Mouse (Mus musculus): Measurements from ENCODE around the gene Hcn1. TPM values are rescaled to one million over a fixed set of nuclear protein-coding genes. Genes with fewer than 3 reads are reported as not detected.

The Hcn1 gene
- polyA plus RNA-seq, 1 experiment, result 0.37 TPM

DNA sequence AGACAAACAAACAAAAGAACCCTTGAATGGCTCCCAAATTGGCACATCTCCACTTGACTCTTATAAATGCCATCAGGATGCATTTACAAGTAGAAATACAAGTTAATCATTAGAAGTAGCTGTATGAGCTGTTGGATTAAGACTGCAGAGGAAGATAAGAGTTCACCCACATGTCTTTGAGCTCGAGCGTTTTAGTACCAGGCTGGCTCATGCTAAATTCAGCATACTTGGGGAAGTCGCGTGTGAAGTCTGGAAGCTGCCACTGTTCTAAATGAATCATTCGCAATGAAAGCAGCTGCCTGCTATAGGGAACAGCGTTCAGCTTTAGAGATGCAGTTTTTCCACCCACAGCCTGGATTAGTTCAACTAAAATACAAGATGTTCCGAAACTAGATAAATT is 57.4 kb downstream of the Hcn1 start:
- TF ChIP-seq CTCF (IDR thresholded peaks at IDR 0.05; ENCODE audit: control insufficient read depth, insufficient read depth, insufficient replicate concordance, low read depth, low read length), result no peak
- TF ChIP-seq POLR2A (IDR thresholded peaks at IDR 0.05; ENCODE audit: control insufficient read depth, low read depth, low read length), result no peak
- Histone ChIP-seq H3K4me1 (ENCODE audit: control insufficient read depth, insufficient read depth, low read length) (no peaks in the 10 kb centered on the region), H3K27me3 (ENCODE audit: control insufficient read depth, insufficient read depth, low read length) (no peaks in the 10 kb centered on the region), H3K36me3 (ENCODE audit: control insufficient read depth, insufficient read depth, low read length) (no peaks in the 10 kb centered on the region), H3K4me3 (ENCODE audit: control insufficient read depth, low read depth, low read length) (no peak overlapping the region), H3K27ac (ENCODE audit: control insufficient read depth, insufficient read depth, low read depth, low read length) (no peak overlapping the region)

DNA sequence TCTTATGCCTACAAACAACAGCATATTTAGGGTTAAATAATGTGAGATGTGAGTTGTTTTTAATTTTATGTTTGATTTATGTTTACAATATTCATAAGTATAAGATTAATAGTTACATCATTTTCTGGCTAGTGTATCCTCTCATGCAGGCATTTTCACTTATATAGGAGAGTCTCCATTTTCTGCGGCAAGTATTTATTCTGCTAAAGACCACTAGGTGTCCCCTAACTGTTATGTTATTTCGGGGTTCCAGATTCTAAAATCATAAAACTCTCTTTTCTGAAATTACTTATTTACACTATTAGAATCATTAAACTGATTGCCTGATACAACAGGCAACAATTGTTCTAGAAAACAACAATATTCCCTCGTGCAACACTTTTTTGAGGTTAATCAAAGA is 60.5 kb downstream of the Hcn1 start:
- no peak overlapping the region for H3K4me3 ChIP-seq (ENCODE audit: control insufficient read depth, low read depth, low read length)
- no peak for TF ChIP-seq CTCF (IDR thresholded peaks at IDR 0.05; ENCODE audit: control insufficient read depth, insufficient read depth, insufficient replicate concordance, low read depth, low read length)
- no peak for TF ChIP-seq POLR2A (IDR thresholded peaks at IDR 0.05; ENCODE audit: control insufficient read depth, low read depth, low read length)

GRCm38 (mm10) chr13:117669303-117669702 is 67.2 kb downstream of the Hcn1 start:
- no peaks in the 10 kb centered on the region for H3K4me1 ChIP-seq (ENCODE audit: control insufficient read depth, insufficient read depth, low read length)
- H3K36me3 ChIP-seq (ENCODE audit: control insufficient read depth, insufficient read depth, low read length), result no peaks in the 10 kb centered on the region
- H3K4me3 ChIP-seq (ENCODE audit: control insufficient read depth, low read depth, low read length), result no peak overlapping the region
- no peak for TF ChIP-seq POLR2A (IDR thresholded peaks at IDR 0.05; ENCODE audit: control insufficient read depth, low read depth, low read length)
- TF ChIP-seq CTCF (IDR thresholded peaks at IDR 0.05; ENCODE audit: control insufficient read depth, insufficient read depth, insufficient replicate concordance, low read depth, low read length), result no peak
- H3K27me3 ChIP-seq (ENCODE audit: control insufficient read depth, insufficient read depth, low read length), result no peaks in the 10 kb centered on the region
- no peak overlapping the region for H3K27ac ChIP-seq (ENCODE audit: control insufficient read depth, insufficient read depth, low read depth, low read length)

More for the DNA sequence above, 60.5 kb downstream of the Hcn1 start:
- no peak overlapping the region for H3K27ac ChIP-seq (ENCODE audit: control insufficient read depth, insufficient read depth, low read depth, low read length)
- H3K4me1 ChIP-seq (ENCODE audit: control insufficient read depth, insufficient read depth, low read length), result no peaks in the 10 kb centered on the region
- no peaks in the 10 kb centered on the region for H3K27me3 ChIP-seq (ENCODE audit: control insufficient read depth, insufficient read depth, low read length)
- H3K36me3 ChIP-seq (ENCODE audit: control insufficient read depth, insufficient read depth, low read length), result no peaks in the 10 kb centered on the region

DNA sequence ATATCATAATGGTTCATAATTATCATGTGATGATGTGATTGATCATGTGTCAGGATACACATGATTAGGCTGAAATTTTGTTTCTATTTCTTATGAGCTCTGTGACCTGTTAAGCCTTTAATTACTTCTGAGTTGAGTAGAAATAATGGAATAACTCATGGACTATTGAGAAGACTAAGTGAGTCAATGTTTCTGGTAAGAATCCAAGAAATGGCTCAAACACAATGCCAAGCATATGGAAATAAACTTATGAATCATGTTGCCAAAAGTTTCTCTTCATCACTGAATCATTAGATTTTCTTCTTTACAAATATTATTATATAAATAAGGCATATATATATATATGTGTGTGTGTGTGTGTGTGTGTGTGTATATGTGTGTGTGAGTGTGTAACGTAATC is 69.7 kb downstream of the Hcn1 start:
- Histone ChIP-seq H3K27ac (ENCODE audit: control insufficient read depth, insufficient read depth, low read depth, low read length) (no peak overlapping the region), H3K36me3 (ENCODE audit: control insufficient read depth, insufficient read depth, low read length) (no peaks in the 10 kb centered on the region), H3K4me1 (ENCODE audit: control insufficient read depth, insufficient read depth, low read length) (no peaks in the 10 kb centered on the region), H3K4me3 (ENCODE audit: control insufficient read depth, low read depth, low read length) (no peak overlapping the region), H3K27me3 (ENCODE audit: control insufficient read depth, insufficient read depth, low read length) (no peaks in the 10 kb centered on the region)
- TF ChIP-seq POLR2A (IDR thresholded peaks at IDR 0.05; ENCODE audit: control insufficient read depth, low read depth, low read length), result no peak
- TF ChIP-seq CTCF (IDR thresholded peaks at IDR 0.05; ENCODE audit: control insufficient read depth, insufficient read depth, insufficient replicate concordance, low read depth, low read length), result no peak

DNA sequence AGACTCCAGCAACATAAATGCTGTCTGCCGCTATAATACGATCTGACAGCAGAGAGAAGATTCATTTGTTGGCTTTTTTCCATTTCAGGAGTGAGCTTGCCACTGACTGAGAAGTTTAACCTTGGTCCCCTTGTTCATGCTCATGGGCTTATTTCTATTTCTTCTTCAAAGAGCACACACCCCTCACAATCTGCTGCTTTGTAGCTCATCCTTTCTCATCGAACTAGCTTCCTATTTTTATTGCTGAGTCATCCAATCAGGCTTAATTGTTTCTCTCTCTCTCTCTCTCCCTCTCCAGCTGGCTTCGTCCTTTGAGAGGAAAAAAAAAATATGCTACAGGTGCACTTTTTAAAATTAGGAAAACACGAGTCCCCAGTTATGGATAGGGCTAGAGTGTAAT is 74.3 kb downstream of the Hcn1 start:
- no peak overlapping the region for H3K4me3 ChIP-seq (ENCODE audit: control insufficient read depth, low read depth, low read length)
- no peaks in the 10 kb centered on the region for H3K4me1 ChIP-seq (ENCODE audit: control insufficient read depth, insufficient read depth, low read length)
- no peak for TF ChIP-seq CTCF (IDR thresholded peaks at IDR 0.05; ENCODE audit: control insufficient read depth, insufficient read depth, insufficient replicate concordance, low read depth, low read length)
- no peak for TF ChIP-seq POLR2A (IDR thresholded peaks at IDR 0.05; ENCODE audit: control insufficient read depth, low read depth, low read length)
- H3K27me3 ChIP-seq (ENCODE audit: control insufficient read depth, insufficient read depth, low read length), result no peaks in the 10 kb centered on the region
- no peak overlapping the region for H3K27ac ChIP-seq (ENCODE audit: control insufficient read depth, insufficient read depth, low read depth, low read length)
- no peaks in the 10 kb centered on the region for H3K36me3 ChIP-seq (ENCODE audit: control insufficient read depth, insufficient read depth, low read length)

GRCm38 (mm10) chr13:117687670-117688069 is 85.5 kb downstream of the Hcn1 start:
- Histone ChIP-seq H3K4me3 (ENCODE audit: control insufficient read depth, low read depth, low read length) (no peak overlapping the region), H3K27ac (ENCODE audit: control insufficient read depth, insufficient read depth, low read depth, low read length) (no peak overlapping the region), H3K4me1 (ENCODE audit: control insufficient read depth, insufficient read depth, low read length) (no peaks in the 10 kb centered on the region), H3K27me3 (ENCODE audit: control insufficient read depth, insufficient read depth, low read length) (no peaks in the 10 kb centered on the region), H3K36me3 (ENCODE audit: control insufficient read depth, insufficient read depth, low read length) (no peaks in the 10 kb centered on the region)
- TF ChIP-seq CTCF (IDR thresholded peaks at IDR 0.05; ENCODE audit: control insufficient read depth, insufficient read depth, insufficient replicate concordance, low read depth, low read length), result no peak
- TF ChIP-seq POLR2A (IDR thresholded peaks at IDR 0.05; ENCODE audit: control insufficient read depth, low read depth, low read length), result no peak

GRCm38 (mm10) chr13:117694729-117695332 is 92.7 kb downstream of the Hcn1 start:
- no peak overlapping the region for H3K27ac ChIP-seq (ENCODE audit: control insufficient read depth, insufficient read depth, low read depth, low read length)
- no peaks in the 10 kb centered on the region for H3K36me3 ChIP-seq (ENCODE audit: control insufficient read depth, insufficient read depth, low read length)
- no peaks in the 10 kb centered on the region for H3K4me1 ChIP-seq (ENCODE audit: control insufficient read depth, insufficient read depth, low read length)
- no peak for TF ChIP-seq CTCF (IDR thresholded peaks at IDR 0.05; ENCODE audit: control insufficient read depth, insufficient read depth, insufficient replicate concordance, low read depth, low read length)
- TF ChIP-seq POLR2A (IDR thresholded peaks at IDR 0.05; ENCODE audit: control insufficient read depth, low read depth, low read length), result no peak
- no peak overlapping the region for H3K4me3 ChIP-seq (ENCODE audit: control insufficient read depth, low read depth, low read length)
- H3K27me3 ChIP-seq (ENCODE audit: control insufficient read depth, insufficient read depth, low read length), result no peaks in the 10 kb centered on the region
